Mouse (Mus musculus): ENCODE data around the gene Htr1f. TPM values are rescaled to one million over a fixed set of nuclear protein-coding genes. Genes with fewer than 3 reads are reported as not detected.

The Htr1f gene
- total and polyA plus RNA-seq, 2 experiments from 2014 or later: 0.51 to 2.0 TPM

DNA sequence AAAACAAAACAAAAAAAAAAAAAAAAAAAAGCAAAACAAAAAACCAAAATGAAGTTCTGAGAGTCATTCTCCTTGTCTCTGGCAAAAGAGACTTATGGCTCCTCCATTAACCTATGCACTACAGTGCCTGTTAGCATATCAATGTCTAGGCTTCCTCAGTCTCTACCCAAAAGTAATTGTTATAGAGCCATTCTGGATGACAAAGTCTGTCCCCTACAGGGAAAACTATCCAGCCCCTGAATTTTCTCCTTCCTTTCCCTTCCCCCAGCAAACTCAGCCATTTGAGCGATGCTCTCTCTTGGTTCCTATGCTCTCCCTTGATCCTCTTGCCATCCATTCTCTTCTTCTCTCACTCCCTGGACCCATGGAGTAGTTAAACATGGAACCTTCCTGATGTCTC is 229.8 kb downstream of the Htr1f start:
- Histone ChIP-seq H3K4me2 (ENCODE audit: low read depth, low read length, poor library complexity, severe bottlenecking) (no peak overlapping the region), H3K9ac (replicated peaks; ENCODE audit: low read length, poor library complexity, severe bottlenecking) (no peak overlapping the region), H3K27ac (ENCODE audit: low read depth, low read length) (no peak overlapping the region), H3K27me3 (ENCODE audit: insufficient read depth, low read length) (no peaks in the 10 kb centered on the region), H3K9me3 (ENCODE audit: low read length) (no peaks in the 10 kb centered on the region), H3K4me1 (ENCODE audit: insufficient read depth, low read length) (no peaks in the 10 kb centered on the region), H3K4me3 (ENCODE audit: low read depth, low read length) (no peak overlapping the region), H3K36me3 (ENCODE audit: insufficient read depth, low read length) (no peaks in the 10 kb centered on the region)
- WGBS: 96% methylated on average over 1 of the region's 1 CpGs
- ATAC-seq (ENCODE audit: low FRiP score) (no peak), DNase-seq (ENCODE audit: low spot score) (no peak)
- no peak for TF ChIP-seq CTCF (IDR thresholded peaks at IDR 0.05)

DNA sequence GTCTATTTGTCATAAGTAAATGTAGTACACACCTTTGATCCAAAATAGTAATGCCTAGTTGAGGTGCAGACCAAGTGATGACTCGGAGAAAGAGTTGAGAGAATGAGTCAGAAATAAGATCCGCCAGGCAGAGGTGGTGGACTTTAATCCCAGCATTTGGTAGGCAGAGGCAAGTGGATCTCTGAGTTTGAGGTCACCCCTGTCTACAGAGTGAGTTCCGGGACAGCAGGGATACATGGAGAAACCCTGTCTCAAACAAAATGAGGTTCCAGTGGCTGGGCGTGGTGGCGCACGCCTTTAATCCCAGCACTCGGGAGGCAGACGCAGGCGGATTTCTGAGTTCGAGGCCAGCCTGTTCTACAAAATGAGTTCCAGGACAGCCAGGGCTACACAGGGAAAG is 230.3 kb downstream of the Htr1f start:
- no peak for DNase-seq (ENCODE audit: low spot score)
- Histone ChIP-seq H3K4me2 (ENCODE audit: low read depth, low read length, poor library complexity, severe bottlenecking) (no peak overlapping the region), H3K27me3 (ENCODE audit: insufficient read depth, low read length) (no peaks in the 10 kb centered on the region), H3K9ac (replicated peaks; ENCODE audit: low read length, poor library complexity, severe bottlenecking) (no peak overlapping the region), H3K4me3 (ENCODE audit: low read depth, low read length) (no peak overlapping the region), H3K27ac (ENCODE audit: low read depth, low read length) (no peak overlapping the region), H3K4me1 (ENCODE audit: insufficient read depth, low read length) (no peaks in the 10 kb centered on the region), H3K9me3 (ENCODE audit: low read length) (no peaks in the 10 kb centered on the region), H3K36me3 (ENCODE audit: insufficient read depth, low read length) (no peaks in the 10 kb centered on the region)
- ATAC-seq (ENCODE audit: low FRiP score): no peak
- TF ChIP-seq CTCF (IDR thresholded peaks at IDR 0.05): no peak
- WGBS: 94% methylated on average over 10 of the region's 10 CpGs

Small RNA genes within 50 kb of the gene (microRNA-seq; reads per million reads assigned to microRNA genes)
- not detected for gene Gm23374 (ENCODE audit: borderline number of aligned reads)
